Mouse (Mus musculus) C2C12 (cell line): Measurements from ENCODE around the gene Npc1l1.

Experiments used
- CEBPB ChIP-seq: IDR thresholded peaks from one replicate; pipeline ENCODE4 v1.6.1; 2011; ENCODE audit warnings: low read depth, mild to moderate bottlenecking, control low read depth, moderate library complexity
- CTCF ChIP-seq: IDR thresholded peaks from one replicate; pipeline ENCODE4 v1.5.1; 2011; ENCODE audit not compliant: control insufficient read depth, insufficient read depth, insufficient read length
- FOSL1 ChIP-seq: IDR thresholded peaks from one replicate; pipeline ENCODE4 v1.8.0; 2011; ENCODE audit warnings: mild to moderate bottlenecking, low read length; ENCODE audit not compliant: poor library complexity, insufficient read depth, severe bottlenecking
- MAX ChIP-seq: IDR thresholded peaks from one replicate; pipeline ENCODE4 v1.6.1; 2011; ENCODE audit warnings: mild to moderate bottlenecking, control low read depth
- MYOD1 ChIP-seq: IDR thresholded peaks from one replicate; pipeline ENCODE4 v1.6.1; 2011; ENCODE audit warnings: low read depth; ENCODE audit not compliant: control insufficient read depth, insufficient read length
- MYOG ChIP-seq: IDR thresholded peaks from one replicate; pipeline ENCODE4 v1.6.1; 2011; ENCODE audit not compliant: control insufficient read depth, insufficient read length; ENCODE audit errors: extremely low read depth
- USF1 ChIP-seq: IDR thresholded peaks from one replicate; pipeline ENCODE4 v1.6.1; 2011; ENCODE audit warnings: low read depth, mild to moderate bottlenecking, control low read depth, moderate library complexity

- no peak for TF ChIP-seq CTCF
- no peak for TF ChIP-seq MYOD1
- TF ChIP-seq CEBPB = no peak
- no peak for TF ChIP-seq MYOG
- no peak for TF ChIP-seq MAX
- no peak for TF ChIP-seq USF1
- no peak for TF ChIP-seq FOSL1
These were observed 14.8 kb upstream of the Npc1l1 start for GRCm38 (mm10) chr11:6244707-6245106.
